ENCODE assay signal across 8 mouse cellular contexts in the genomic region with DNA sequence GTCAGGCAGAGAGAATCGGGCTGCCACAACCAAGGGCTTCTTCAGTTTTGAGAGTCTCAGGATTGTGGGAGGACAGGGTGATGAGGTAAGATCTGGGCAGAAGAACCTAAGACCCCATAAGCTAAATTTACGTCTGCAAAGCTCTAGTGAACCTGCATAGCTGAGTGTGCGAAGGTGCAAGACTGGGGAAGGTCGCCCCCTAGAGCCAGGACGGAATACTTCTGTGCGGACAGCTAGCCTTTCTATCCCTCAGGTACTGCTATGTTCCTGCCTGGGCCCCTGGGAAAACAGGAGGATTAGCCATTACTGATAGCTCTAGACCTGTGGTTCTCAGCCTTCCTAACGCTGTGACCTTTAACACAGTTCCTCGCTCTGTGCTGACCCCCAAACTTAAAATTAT. TPM values are rescaled to one million over a fixed set of nuclear protein-coding genes. Genes with fewer than 3 reads are reported as not detected.
DNase-seq lines count a peak whose midpoint lies in the region; ATAC-seq lines count a peak whose summit lies in the region.

No protein-coding gene starts in this region.

- peak; percentile 59 for DNase-seq in hindbrain, embryonic 14.5 days (ENCODE audit: low spot score)
- DNase-seq in R1 (ENCODE audit: low read depth, low spot score) = peak; percentile 74
- DNase-seq in heart, adult 8-10 months (ENCODE audit: low spot score) = peak; percentile 77
- peak; percentile 93 for DNase-seq in kidney, postnatal 10 days
- peak; percentile 89 for DNase-seq in lung, postnatal 36 days
- peak; percentile 49 to 75 for DNase-seq in spleen, postnatal 14 days (ENCODE audit: low spot score in 2 of 2)

- H3K4me2 ChIP-seq in hindbrain, embryonic 14.5 days (replicated peaks) = no peak overlapping the region
- no peak overlapping the region for H3K4me2 ChIP-seq in hindbrain, embryonic 13.5 days

- H3K9ac ChIP-seq in hindbrain, embryonic 14.5 days = no peak overlapping the region
- H3K9ac ChIP-seq in hindbrain, embryonic 13.5 days = no peak overlapping the region

- no peaks in the 10 kb centered on the region; the same call in 1 of the 2 replicates for H3K27me3 ChIP-seq in hindbrain, embryonic 14.5 days (ENCODE audit: control insufficient read depth, insufficient read depth, low read length)
- peaks cover 25% of the 10 kb centered on the region for H3K27me3 ChIP-seq in hindbrain, embryonic 13.5 days

- H3K4me1 ChIP-seq in hindbrain, embryonic 14.5 days (replicated peaks; ENCODE audit: control insufficient read depth, insufficient read depth, low read length) = no peaks in the 10 kb centered on the region; the same call in 1 of the 2 replicates
- H3K4me1 ChIP-seq in hindbrain, embryonic 13.5 days (replicated peaks) = peaks cover 17% of the 10 kb centered on the region

- no peak; the same call in 1 of the 2 replicates for ATAC-seq in hindbrain, embryonic 14.5 days (ENCODE audit: low FRiP score)
- no peak for ATAC-seq in hindbrain, embryonic 13.5 days (ENCODE audit: low FRiP score)
- ATAC-seq in common myeloid progenitor, adult 5-6 weeks (replicated peaks; ENCODE audit: low read depth, poor library complexity, severe bottlenecking) = peak; percentile 81

- no peaks in the 10 kb centered on the region for H3K9me3 ChIP-seq in hindbrain, embryonic 14.5 days (ENCODE audit: control insufficient read depth, low read length)
- H3K9me3 ChIP-seq in hindbrain, embryonic 13.5 days = no peaks in the 10 kb centered on the region

- whole genome bisulfite sequencing in hindbrain, embryonic 14.5 days = 4% methylated on average over 8 of the region's 8 CpGs
- WGBS in hindbrain, embryonic 13.5 days = 10% methylated on average over 8 of the region's 8 CpGs

- H3K36me3 ChIP-seq in hindbrain, embryonic 14.5 days (replicated peaks; ENCODE audit: control insufficient read depth, insufficient read depth) = no peaks in the 10 kb centered on the region
- H3K36me3 ChIP-seq in hindbrain, embryonic 13.5 days = no peaks in the 10 kb centered on the region

- no peak overlapping the region for H3K27ac ChIP-seq in hindbrain, embryonic 14.5 days
- H3K27ac ChIP-seq in hindbrain, embryonic 13.5 days = no peak overlapping the region

- no peak overlapping the region for H3K4me3 ChIP-seq in hindbrain, embryonic 14.5 days (replicated peaks; ENCODE audit: low read length)
- no peak overlapping the region for H3K4me3 ChIP-seq in hindbrain, embryonic 13.5 days

RNA-seq across cellular contexts. Expression of gene Slc48a1, which starts 1.8 kb away (rescaled TPM):
- 92.6 and 101 TPM in 2 replicates for polyA plus RNA-seq in hindbrain, embryonic 14.5 days (2014; fragmentation: Nextera tagmentation; extraction: Ambion mirVana)
- polyA plus RNA-seq in hindbrain, embryonic 13.5 days (2015; fragmentation: Nextera tagmentation; extraction: Ambion mirVana) = 59.8 and 62.9 TPM in 2 replicates
- total RNA-seq in common myeloid progenitor, adult 5-6 weeks (2017) = 55.3 and 57.2 TPM in 2 replicates
- total RNA-seq in heart, adult 8-10 months (2022) = 10 to 100 TPM; 63.6 to 76.6 (median 67.9) TPM

RNA-seq across cellular contexts. Expression of gene Rapgef3, which starts 8.7 kb away (rescaled TPM):
- polyA plus RNA-seq in hindbrain, embryonic 14.5 days (2014; fragmentation: Nextera tagmentation; extraction: Ambion mirVana) = 7.3 and 9.6 TPM in 2 replicates
- polyA plus RNA-seq in hindbrain, embryonic 13.5 days (2015; fragmentation: Nextera tagmentation; extraction: Ambion mirVana) = 10.4 and 10.8 TPM in 2 replicates
- 6.1 and 7.5 TPM in 2 replicates for total RNA-seq in common myeloid progenitor, adult 5-6 weeks (2017)
- 10 to 100 TPM; 20.5 to 27.4 (median 23.8) TPM for total RNA-seq in heart, adult 8-10 months (2022)

RNA-seq across cellular contexts. Expression of gene Endou, which starts 45.4 kb away (rescaled TPM):
- polyA plus RNA-seq in hindbrain, embryonic 14.5 days (2014; fragmentation: Nextera tagmentation; extraction: Ambion mirVana) = 0.20 and 0.31 TPM in 2 replicates
- 0.21 and 0.29 TPM in 2 replicates for polyA plus RNA-seq in hindbrain, embryonic 13.5 days (2015; fragmentation: Nextera tagmentation; extraction: Ambion mirVana)
- 0.49 and 2.3 TPM in 2 replicates for total RNA-seq in common myeloid progenitor, adult 5-6 weeks (2017)
- total RNA-seq in heart, adult 8-10 months (2022) = 1 to 10 TPM; 1.3 to 2.3 (median 1.7) TPM
